Mouse (Mus musculus): ENCODE results near the gene Rapgef2. TPM values are rescaled to one million over a fixed set of nuclear protein-coding genes. Genes with fewer than 3 reads are reported as not detected.

The Rapgef2 gene
- polyA plus RNA-seq, 1 experiment from 2014 or later: 9.7 TPM

- WGBS: 87% methylated on average over 5 of the region's 5 CpGs
- H3K27me3 ChIP-seq (replicated peaks; ENCODE audit: control insufficient read depth, insufficient read depth, low read length): no peaks in the 10 kb centered on the region
- ATAC-seq: no peak
- no peaks in the 10 kb centered on the region for H3K9me3 ChIP-seq (replicated peaks; ENCODE audit: control insufficient read depth, low read length)
- no peak overlapping the region for H3K27ac ChIP-seq (ENCODE audit: low read depth, low read length)
- H3K4me1 ChIP-seq (ENCODE audit: control insufficient read depth, insufficient read depth, low read length): peaks cover 8% of the 10 kb centered on the region; the same call in 1 of the 2 replicates
- no peak for DNase-seq (ENCODE audit: low spot score)
- no peak overlapping the region for H3K4me3 ChIP-seq (ENCODE audit: low read depth, low read length)
- H3K9ac ChIP-seq (ENCODE audit: low read length): no peak overlapping the region
- H3K36me3 ChIP-seq (ENCODE audit: control insufficient read depth, insufficient read depth, low read length): no peaks in the 10 kb centered on the region
- H3K4me2 ChIP-seq (ENCODE audit: low read length): no peak overlapping the region
Measured at GRCm38 (mm10) chr3:79248659-79249235, 37.6 kb downstream of the Rapgef2 start.

GRCm38 (mm10) chr3:79248208-79248607, 38.1 kb downstream of the Rapgef2 start:
- Histone ChIP-seq H3K27ac (ENCODE audit: low read depth, low read length) (peak overlapping the region; percentile 14; the same call in 1 of the 2 replicates), H3K4me2 (ENCODE audit: low read length) (no peak overlapping the region), H3K36me3 (ENCODE audit: control insufficient read depth, insufficient read depth, low read length) (no peaks in the 10 kb centered on the region), H3K4me1 (ENCODE audit: control insufficient read depth, insufficient read depth, low read length) (peaks cover 8% of the 10 kb centered on the region; the same call in 1 of the 2 replicates), H3K9me3 (replicated peaks; ENCODE audit: control insufficient read depth, low read length) (no peaks in the 10 kb centered on the region), H3K4me3 (ENCODE audit: low read depth, low read length) (no peak overlapping the region), H3K9ac (ENCODE audit: low read length) (no peak overlapping the region), H3K27me3 (replicated peaks; ENCODE audit: control insufficient read depth, insufficient read depth, low read length) (no peaks in the 10 kb centered on the region)
- WGBS: 92% methylated on average over 11 of the region's 11 CpGs
- ATAC-seq (no peak), DNase-seq (ENCODE audit: low spot score) (no peak)

- DNase-seq (ENCODE audit: low spot score): no peak
- Histone ChIP-seq H3K9me3 (replicated peaks; ENCODE audit: control insufficient read depth, low read length) (no peaks in the 10 kb centered on the region), H3K4me2 (ENCODE audit: low read length) (no peak overlapping the region), H3K27me3 (replicated peaks; ENCODE audit: control insufficient read depth, insufficient read depth, low read length) (no peaks in the 10 kb centered on the region), H3K4me1 (ENCODE audit: control insufficient read depth, insufficient read depth, low read length) (peaks cover 9% of the 10 kb centered on the region; the same call in 1 of the 2 replicates), H3K9ac (ENCODE audit: low read length) (no peak overlapping the region), H3K36me3 (ENCODE audit: control insufficient read depth, insufficient read depth, low read length) (no peaks in the 10 kb centered on the region), H3K27ac (ENCODE audit: low read depth, low read length) (no peak overlapping the region), H3K4me3 (ENCODE audit: low read depth, low read length) (no peak overlapping the region)
- 80% methylated on average over 9 of the region's 9 CpGs for WGBS
- ATAC-seq: no peak
Measured at GRCm38 (mm10) chr3:79244347-79244746, 42.0 kb downstream of the Rapgef2 start.

GRCm38 (mm10) chr3:79242922-79243705, 43.2 kb downstream of the Rapgef2 start:
- Histone ChIP-seq H3K4me3 (ENCODE audit: low read depth, low read length) (no peak overlapping the region), H3K9ac (ENCODE audit: low read length) (no peak overlapping the region), H3K4me2 (ENCODE audit: low read length) (no peak overlapping the region), H3K27ac (ENCODE audit: low read depth, low read length) (no peak overlapping the region), H3K27me3 (replicated peaks; ENCODE audit: control insufficient read depth, insufficient read depth, low read length) (no peaks in the 10 kb centered on the region), H3K4me1 (ENCODE audit: control insufficient read depth, insufficient read depth, low read length) (peaks cover 8% of the 10 kb centered on the region), H3K9me3 (replicated peaks; ENCODE audit: control insufficient read depth, low read length) (no peaks in the 10 kb centered on the region), H3K36me3 (ENCODE audit: control insufficient read depth, insufficient read depth, low read length) (no peaks in the 10 kb centered on the region)
- 82% methylated on average over 12 of the region's 12 CpGs for WGBS
- ATAC-seq: no peak
- no peak for DNase-seq (ENCODE audit: low spot score)

GRCm38 (mm10) chr3:79242298-79242697, 44.0 kb downstream of the Rapgef2 start:
- H3K9me3 ChIP-seq (replicated peaks; ENCODE audit: control insufficient read depth, low read length): no peaks in the 10 kb centered on the region
- ATAC-seq: no peak
- H3K36me3 ChIP-seq (ENCODE audit: control insufficient read depth, insufficient read depth, low read length): no peaks in the 10 kb centered on the region
- H3K27ac ChIP-seq (ENCODE audit: low read depth, low read length): no peak overlapping the region
- no peaks in the 10 kb centered on the region for H3K27me3 ChIP-seq (replicated peaks; ENCODE audit: control insufficient read depth, insufficient read depth, low read length)
- peaks cover 8% of the 10 kb centered on the region for H3K4me1 ChIP-seq (ENCODE audit: control insufficient read depth, insufficient read depth, low read length)
- no peak overlapping the region for H3K4me2 ChIP-seq (ENCODE audit: low read length)
- H3K9ac ChIP-seq (ENCODE audit: low read length): no peak overlapping the region
- 87% methylated on average over 8 of the region's 8 CpGs for WGBS
- DNase-seq (ENCODE audit: low spot score): no peak
- no peak overlapping the region for H3K4me3 ChIP-seq (ENCODE audit: low read depth, low read length)

GRCm38 (mm10) chr3:79239066-79239462, 47.3 kb downstream of the Rapgef2 start:
- H3K4me3 ChIP-seq (ENCODE audit: low read depth, low read length): no peak overlapping the region
- no peak for ATAC-seq
- H3K4me2 ChIP-seq (ENCODE audit: low read length): no peak overlapping the region
- H3K9me3 ChIP-seq (replicated peaks; ENCODE audit: control insufficient read depth, low read length): no peaks in the 10 kb centered on the region
- DNase-seq (ENCODE audit: low spot score): no peak
- WGBS: 93% methylated on average over 6 of the region's 6 CpGs
- 0 out of 2 replicates have a peak overlapping the region, but pooled peaks have one; percentile 5 for H3K27ac ChIP-seq (ENCODE audit: low read depth, low read length)
- H3K27me3 ChIP-seq (replicated peaks; ENCODE audit: control insufficient read depth, insufficient read depth, low read length): no peaks in the 10 kb centered on the region
- H3K9ac ChIP-seq (ENCODE audit: low read length): no peak overlapping the region
- peaks cover 5% of the 10 kb centered on the region for H3K4me1 ChIP-seq (ENCODE audit: control insufficient read depth, insufficient read depth, low read length)
- no peaks in the 10 kb centered on the region for H3K36me3 ChIP-seq (ENCODE audit: control insufficient read depth, insufficient read depth, low read length)

GRCm38 (mm10) chr3:79238456-79239065, 47.8 kb downstream of the Rapgef2 start:
- H3K27me3 ChIP-seq (replicated peaks; ENCODE audit: control insufficient read depth, insufficient read depth, low read length): no peaks in the 10 kb centered on the region
- 0 out of 2 replicates have a peak overlapping the region, but pooled peaks have one; percentile 5 for H3K27ac ChIP-seq (ENCODE audit: low read depth, low read length)
- 72% methylated on average over 4 of the region's 4 CpGs for WGBS
- peaks cover 5% of the 10 kb centered on the region for H3K4me1 ChIP-seq (ENCODE audit: control insufficient read depth, insufficient read depth, low read length)
- ATAC-seq (no peak), DNase-seq (ENCODE audit: low spot score) (no peak)
- no peaks in the 10 kb centered on the region for H3K36me3 ChIP-seq (ENCODE audit: control insufficient read depth, insufficient read depth, low read length)
- H3K4me2 ChIP-seq (ENCODE audit: low read length): no peak overlapping the region
- H3K9ac ChIP-seq (ENCODE audit: low read length): no peak overlapping the region
- no peaks in the 10 kb centered on the region for H3K9me3 ChIP-seq (replicated peaks; ENCODE audit: control insufficient read depth, low read length)
- H3K4me3 ChIP-seq (ENCODE audit: low read depth, low read length): no peak overlapping the region

GRCm38 (mm10) chr3:79237619-79238342, 48.5 kb downstream of the Rapgef2 start:
- no peak for DNase-seq (ENCODE audit: low spot score)
- Histone ChIP-seq H3K27ac (ENCODE audit: low read depth, low read length) (no peak overlapping the region), H3K4me1 (ENCODE audit: control insufficient read depth, insufficient read depth, low read length) (peaks cover 5% of the 10 kb centered on the region), H3K36me3 (ENCODE audit: control insufficient read depth, insufficient read depth, low read length) (no peaks in the 10 kb centered on the region), H3K4me2 (ENCODE audit: low read length) (no peak overlapping the region), H3K4me3 (ENCODE audit: low read depth, low read length) (no peak overlapping the region), H3K9ac (ENCODE audit: low read length) (no peak overlapping the region), H3K9me3 (replicated peaks; ENCODE audit: control insufficient read depth, low read length) (no peaks in the 10 kb centered on the region), H3K27me3 (replicated peaks; ENCODE audit: control insufficient read depth, insufficient read depth, low read length) (no peaks in the 10 kb centered on the region)
- WGBS: 85% methylated on average over 9 of the region's 9 CpGs
- no peak for ATAC-seq

Data from forebrain, embryonic 14.5 days (tissue).